Mouse (Mus musculus) erythroblast, embryonic 14.5 days (primary cell): ENCODE data around the gene Tbca. TPM values are rescaled to one million over a fixed set of nuclear protein-coding genes. Genes with fewer than 3 reads are reported as not detected.

Source experiments
- H3K27me3 ChIP-seq: 2 replicates; pipeline ENCODE4 v1.6.1; 2012; ENCODE audit warnings: inconsistent platforms; ENCODE audit not compliant: control insufficient read depth
- H3K36me3 ChIP-seq: 2 replicates; pipeline ENCODE4 v1.6.1; 2012; ENCODE audit warnings: mild to moderate bottlenecking, inconsistent platforms; ENCODE audit not compliant: control insufficient read depth
- H3K4me1 ChIP-seq: 2 replicates; pipeline ENCODE4 v1.6.1; 2012; ENCODE audit warnings: inconsistent platforms; ENCODE audit not compliant: control insufficient read depth
- H3K4me3 ChIP-seq: replicated peaks from 2 replicates; pipeline ENCODE3; 2012; ENCODE audit warnings: moderate library complexity, mild to moderate bottlenecking, inconsistent platforms
- H3K9me3 ChIP-seq: 2 replicates; pipeline ENCODE4 v1.6.1; 2012; ENCODE audit warnings: low read length, inconsistent platforms, mixed read lengths; ENCODE audit not compliant: control insufficient read depth
- GATA1 ChIP-seq: IDR thresholded peaks from 2 replicates; pipeline ENCODE4 v1.6.1; 2012; ENCODE audit warnings: low read length, inconsistent platforms, mixed read lengths
- TAL1 ChIP-seq: IDR thresholded peaks from 3 replicates; pipeline ENCODE4 v1.6.1; 2012; ENCODE audit warnings: low read length, inconsistent platforms, mixed read lengths
- polyA plus RNA-seq: library from polyadenylated mRNA; stranded (reverse); fragments of >175 nt; gene quantifications from 2 replicates; pipeline ENCODE4 v1.2.3, GENCODE M21; 2012

Tbca gene
- polyA plus RNA-seq, 1 experiment = 1.5 TPM

DNA sequence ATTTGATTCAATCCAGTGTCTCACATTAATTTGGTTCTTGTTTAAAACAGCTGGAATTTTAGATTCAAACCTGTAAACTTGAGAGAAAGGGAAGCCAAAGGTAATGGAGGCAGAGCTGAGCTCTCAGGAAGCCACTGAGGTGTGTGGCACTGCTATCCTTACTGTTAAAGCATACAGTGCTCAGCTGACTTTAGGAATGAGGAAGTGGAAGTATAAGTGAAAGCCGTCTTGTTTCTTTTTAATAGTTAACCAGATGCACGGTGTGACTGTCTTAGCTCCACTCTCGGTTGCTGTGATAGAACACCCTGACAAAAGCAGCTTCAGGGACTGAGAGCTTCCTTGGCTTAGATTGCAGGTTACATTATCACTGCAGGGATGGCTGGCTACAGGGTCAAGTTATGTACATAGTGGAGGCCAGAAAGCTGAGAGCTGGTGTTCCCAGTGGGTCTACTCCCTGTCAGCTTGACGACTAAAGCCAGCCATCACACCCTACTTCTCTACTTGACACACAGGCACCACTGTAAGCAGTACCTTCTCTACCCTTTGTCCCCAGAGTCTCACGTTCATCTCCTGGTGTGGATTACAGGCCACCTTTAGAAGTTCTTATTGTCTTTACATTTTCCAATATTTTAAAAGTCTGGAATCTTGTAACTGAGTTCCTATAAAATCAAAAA lies 49.5 kb downstream of the Tbca start:
- H3K36me3 ChIP-seq = peaks cover 52% of the 10 kb centered on the region
- no peak for TF ChIP-seq TAL1
- TF ChIP-seq GATA1 = no peak
- no peak overlapping the region for H3K4me3 ChIP-seq
- H3K4me1 ChIP-seq = no peaks in the 10 kb centered on the region
- H3K9me3 ChIP-seq = no peaks in the 10 kb centered on the region
- no peaks in the 10 kb centered on the region for H3K27me3 ChIP-seq

DNA sequence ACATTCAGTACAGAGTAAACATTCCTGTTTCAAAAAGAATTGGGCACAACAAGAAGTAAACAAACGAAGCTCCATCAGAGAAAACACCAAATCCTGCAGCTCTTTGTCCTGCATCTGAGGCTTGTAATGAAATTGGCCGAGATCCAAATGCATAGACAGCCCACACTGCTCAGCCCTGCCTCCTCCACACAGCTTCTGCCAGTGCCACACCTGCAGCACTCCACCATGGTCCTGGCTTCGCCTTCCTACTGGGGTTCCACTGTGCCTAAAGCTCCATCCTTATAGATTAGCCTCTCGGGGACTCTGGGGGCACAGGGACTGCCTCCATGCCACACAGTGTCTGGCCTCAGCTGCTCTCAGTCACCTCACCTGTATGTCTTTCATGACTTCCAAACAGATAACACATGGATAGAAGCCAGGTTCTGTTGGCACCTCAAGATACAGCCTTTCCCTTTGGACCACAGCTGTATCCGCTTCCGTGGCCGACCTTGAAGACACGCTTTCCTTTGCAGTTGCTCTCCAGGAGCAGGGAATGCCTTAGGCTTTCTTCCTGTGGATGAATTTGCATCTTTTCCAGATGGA lies 50.1 kb downstream of the Tbca start:
- TF ChIP-seq TAL1 (no peak), GATA1 (no peak)
- Histone ChIP-seq H3K4me1 (no peaks in the 10 kb centered on the region), H3K27me3 (no peaks in the 10 kb centered on the region), H3K9me3 (no peaks in the 10 kb centered on the region), H3K36me3 (peaks cover 52% of the 10 kb centered on the region), H3K4me3 (no peak overlapping the region)

DNA sequence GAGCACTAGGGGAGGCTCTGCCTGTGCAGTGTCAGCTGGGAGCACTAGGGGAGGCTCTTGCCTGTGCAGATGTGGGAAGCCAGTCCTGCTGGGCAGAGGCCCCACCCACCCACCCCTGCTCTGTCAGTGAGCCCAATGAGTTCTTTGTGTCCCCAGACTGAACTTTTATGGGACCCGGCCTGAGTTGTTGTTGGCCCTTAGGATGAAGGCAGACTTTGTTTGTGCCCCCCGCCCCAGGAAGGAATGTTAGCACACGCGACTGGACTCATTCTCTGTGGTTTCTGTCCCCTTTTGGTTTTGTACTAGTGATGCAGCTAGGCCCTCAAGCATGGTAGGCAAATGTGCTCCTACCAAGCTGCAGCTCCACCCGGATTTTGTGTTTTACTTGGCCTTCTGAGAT lies 54.5 kb downstream of the Tbca start:
- Histone ChIP-seq H3K4me3 (no peak overlapping the region), H3K9me3 (no peaks in the 10 kb centered on the region), H3K36me3 (peaks cover 29% of the 10 kb centered on the region), H3K27me3 (no peaks in the 10 kb centered on the region), H3K4me1 (no peaks in the 10 kb centered on the region)
- TF ChIP-seq GATA1 = no peak
- TF ChIP-seq TAL1 = no peak

DNA sequence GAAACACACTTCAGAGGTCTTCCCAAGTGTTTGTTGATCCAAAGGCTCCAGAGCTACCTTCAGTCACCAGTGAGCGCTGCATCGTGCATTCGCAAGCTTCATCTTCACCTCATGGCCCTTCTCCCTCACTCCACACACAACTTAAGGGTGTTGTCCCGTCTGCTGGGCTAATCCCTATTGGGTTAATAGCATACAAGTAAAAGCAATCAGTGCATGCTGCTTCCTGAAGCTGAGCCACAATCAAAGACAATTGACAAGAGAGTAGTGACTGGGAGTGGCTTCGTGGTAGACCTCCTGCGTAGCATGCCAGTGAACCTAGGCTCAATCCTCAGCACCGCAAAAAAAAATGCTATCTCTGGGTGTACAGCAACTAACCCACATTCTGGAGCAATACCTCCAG lies 59.2 kb downstream of the Tbca start:
- Histone ChIP-seq H3K9me3 (no peaks in the 10 kb centered on the region), H3K36me3 (peaks cover 13% of the 10 kb centered on the region), H3K4me3 (no peak overlapping the region), H3K27me3 (0 out of 2 replicates have a peak, but pooled peaks cover 3% of the 10 kb centered on the region), H3K4me1 (no peaks in the 10 kb centered on the region)
- TF ChIP-seq TAL1 (no peak), GATA1 (no peak)

DNA sequence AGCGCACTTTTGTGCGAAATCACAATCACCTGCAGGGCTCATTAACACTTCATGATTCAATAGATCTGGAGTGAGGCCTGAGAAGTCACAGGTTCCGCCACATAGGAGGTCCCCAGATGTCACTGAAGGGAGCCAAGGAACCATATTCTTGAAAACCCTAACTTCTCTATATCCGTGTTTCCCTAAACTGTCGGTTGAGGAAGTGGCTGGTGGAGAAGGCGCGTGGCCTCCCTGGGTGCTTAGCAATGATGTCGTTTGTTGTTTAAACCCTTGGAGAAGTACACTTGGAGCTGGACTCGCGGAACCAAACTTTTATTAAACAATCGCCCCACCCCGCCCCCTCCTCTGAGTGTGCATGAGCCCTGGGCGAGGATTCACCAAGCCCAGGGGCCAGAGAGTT lies 60.6 kb downstream of the Tbca start:
- no peak overlapping the region for H3K4me3 ChIP-seq
- TF ChIP-seq TAL1 = no peak
- no peak for TF ChIP-seq GATA1
- H3K36me3 ChIP-seq = no peaks in the 10 kb centered on the region; the same call in 1 of the 2 replicates
- peaks cover 6% of the 10 kb centered on the region; the same call in 1 of the 2 replicates for H3K27me3 ChIP-seq
- no peaks in the 10 kb centered on the region for H3K9me3 ChIP-seq
- no peaks in the 10 kb centered on the region for H3K4me1 ChIP-seq

DNA sequence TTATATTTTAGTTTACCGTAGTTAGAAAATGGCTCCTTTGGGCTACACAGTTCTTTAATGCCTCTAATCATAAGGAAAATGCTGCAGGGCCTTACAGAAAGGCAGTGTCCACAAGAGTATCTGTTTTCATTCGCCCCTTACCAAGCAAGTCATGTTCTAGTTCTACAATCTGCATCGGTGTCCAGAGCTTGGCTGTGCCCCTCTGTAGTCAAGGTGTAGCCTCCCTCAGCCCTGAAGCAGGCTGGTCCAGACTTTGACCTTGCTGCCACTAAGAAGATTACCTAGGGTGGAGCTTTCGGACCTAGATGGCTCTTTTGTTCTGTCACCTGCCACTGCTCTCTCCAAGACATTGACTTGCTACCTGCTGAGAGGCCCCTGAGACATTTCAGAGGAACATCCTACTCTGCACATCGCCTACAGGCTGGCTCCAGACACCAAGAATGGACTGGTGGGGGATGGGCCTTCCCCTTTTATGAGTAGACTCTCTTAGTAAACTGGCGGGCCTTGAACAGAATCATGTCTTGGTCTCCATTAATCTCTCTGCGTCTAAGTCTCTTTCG lies 69.4 kb downstream of the Tbca start:
- no peak for TF ChIP-seq GATA1
- TF ChIP-seq TAL1 = no peak
- Histone ChIP-seq H3K9me3 (no peaks in the 10 kb centered on the region), H3K36me3 (no peaks in the 10 kb centered on the region), H3K4me3 (no peak overlapping the region), H3K4me1 (no peaks in the 10 kb centered on the region), H3K27me3 (peaks cover 14% of the 10 kb centered on the region; the same call in 1 of the 2 replicates)

DNA sequence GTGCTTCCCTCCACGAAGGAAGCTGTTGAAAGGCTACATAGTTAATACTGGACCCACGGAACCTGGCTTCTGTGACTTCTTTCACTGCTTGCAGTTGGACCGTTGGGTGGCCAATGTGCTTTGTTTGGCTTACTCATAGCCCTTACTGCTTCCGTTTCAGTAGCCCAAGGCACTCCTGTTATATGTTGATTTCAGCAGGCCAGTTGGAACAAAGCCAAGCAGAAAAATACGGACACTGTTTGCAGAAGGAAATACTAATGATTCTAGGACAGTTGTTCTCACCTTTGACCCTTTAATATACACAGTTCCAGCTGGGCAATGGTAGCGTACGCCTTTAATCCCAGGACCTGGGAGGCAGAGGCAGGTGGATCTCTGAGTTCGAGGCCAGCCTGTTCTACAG lies 70.5 kb downstream of the Tbca start:
- Histone ChIP-seq H3K4me3 (no peak overlapping the region), H3K27me3 (peaks cover 18% of the 10 kb centered on the region; the same call in 1 of the 2 replicates), H3K4me1 (no peaks in the 10 kb centered on the region), H3K9me3 (no peaks in the 10 kb centered on the region), H3K36me3 (no peaks in the 10 kb centered on the region)
- TF ChIP-seq GATA1 (no peak), TAL1 (no peak)

DNA sequence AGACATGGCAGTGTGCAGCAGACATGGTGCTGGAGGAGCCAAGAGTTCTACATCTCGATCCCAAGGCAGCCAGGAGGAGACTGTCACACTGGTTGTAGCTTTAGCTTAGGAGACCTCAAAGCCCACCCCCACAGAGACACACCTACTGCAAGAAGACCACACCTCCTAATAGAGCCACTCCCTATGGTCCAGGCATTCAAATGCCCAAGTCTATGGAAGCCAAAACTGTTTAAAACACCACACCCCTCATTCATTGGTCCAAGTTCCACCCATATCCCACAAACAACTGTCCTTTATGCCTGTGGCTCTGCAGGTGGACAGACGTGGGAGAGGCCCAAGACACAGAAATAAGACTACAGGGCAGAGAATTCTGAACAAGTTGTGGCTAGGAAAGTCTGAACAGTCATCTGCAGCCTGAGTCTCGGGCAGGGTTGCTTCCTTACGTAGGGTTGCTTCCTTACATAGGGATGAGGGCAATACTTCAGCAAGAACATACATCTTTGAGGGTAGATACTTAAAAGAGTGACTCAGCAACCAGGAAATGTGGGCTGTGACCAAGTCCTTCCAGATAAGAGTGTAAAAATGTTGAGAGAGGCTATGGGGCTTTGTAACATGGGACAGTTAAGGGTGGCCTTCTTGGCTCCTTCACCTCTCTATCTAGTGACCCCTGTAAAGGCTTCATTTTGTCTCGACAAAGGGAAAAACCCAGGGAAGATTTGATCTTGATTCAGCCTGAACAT lies 74.0 kb downstream of the Tbca start:
- H3K36me3 ChIP-seq = no peaks in the 10 kb centered on the region
- H3K27me3 ChIP-seq = peaks cover 47% of the 10 kb centered on the region
- TF ChIP-seq TAL1 = no peak
- no peak for TF ChIP-seq GATA1
- H3K4me3 ChIP-seq = no peak overlapping the region
- no peaks in the 10 kb centered on the region for H3K9me3 ChIP-seq
- no peaks in the 10 kb centered on the region for H3K4me1 ChIP-seq

DNA sequence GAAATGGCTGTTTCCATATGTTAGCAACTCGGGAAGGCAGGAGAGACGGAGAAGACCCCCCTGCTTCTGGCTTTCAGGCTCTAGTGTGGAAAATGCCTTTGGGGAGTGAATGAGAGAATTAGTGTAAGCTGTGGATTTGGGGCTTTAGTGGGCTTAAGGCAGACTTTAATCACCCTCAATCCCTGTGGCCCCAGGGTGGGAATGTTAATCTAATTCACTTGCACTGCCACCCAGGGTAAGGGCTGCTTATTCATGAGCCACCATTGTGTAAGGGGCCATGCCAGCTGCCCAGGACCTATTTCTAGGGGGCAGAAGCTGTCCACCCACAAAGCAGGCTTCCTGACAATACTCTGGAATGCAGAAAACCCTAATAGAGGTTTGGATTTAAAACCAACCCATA lies 78.2 kb downstream of the Tbca start:
- Histone ChIP-seq H3K4me3 (no peak overlapping the region), H3K36me3 (no peaks in the 10 kb centered on the region), H3K9me3 (no peaks in the 10 kb centered on the region; the same call in 1 of the 2 replicates), H3K4me1 (peaks cover 2% of the 10 kb centered on the region), H3K27me3 (peaks cover 86% of the 10 kb centered on the region)
- TF ChIP-seq GATA1 (no peak), TAL1 (no peak)
